Mouse (Mus musculus): ENCODE measurements around the gene Ddah1.
"Not testable (repeated sequence)": the region's sequence is repeated elsewhere in the genome, so short reads cannot be mapped to it uniquely, and the experiment has no call there.

GRCm38 (mm10) chr3:145913942-145914341 lies 155.5 kb downstream of the Ddah1 start:
- TF ChIP-seq GATA1 (IDR thresholded peaks at IDR 0.05; ENCODE audit: borderline replicate concordance, low read length); FLI1 (IDR thresholded peaks at IDR 0.05; ENCODE audit: low read length): not testable (repeated sequence)

All from megakaryocyte, embryonic 14.5 days (primary cell).